Mouse (Mus musculus) small intestine, adult 2 months (tissue): ENCODE measurements around the gene Ptprk.

Experiments
- CTCF ChIP-seq: fragments of 200-500 bp; IDR thresholded peaks from 2 replicates; pipeline ENCODE4 v1.5.1; 2012; ENCODE audit warnings: low read depth, mild to moderate bottlenecking, control low read depth, inconsistent platforms, low read length, moderate library complexity, mixed read lengths; ENCODE audit not compliant: insufficient replicate concordance, insufficient read length; ENCODE audit errors: extremely low read depth
- POLR2A ChIP-seq: fragments of 200-500 bp; IDR thresholded peaks from 2 replicates; pipeline ENCODE4 v1.6.1; 2012; ENCODE audit warnings: low read depth, mild to moderate bottlenecking, control low read depth, inconsistent platforms, low read length, moderate library complexity

DNA sequence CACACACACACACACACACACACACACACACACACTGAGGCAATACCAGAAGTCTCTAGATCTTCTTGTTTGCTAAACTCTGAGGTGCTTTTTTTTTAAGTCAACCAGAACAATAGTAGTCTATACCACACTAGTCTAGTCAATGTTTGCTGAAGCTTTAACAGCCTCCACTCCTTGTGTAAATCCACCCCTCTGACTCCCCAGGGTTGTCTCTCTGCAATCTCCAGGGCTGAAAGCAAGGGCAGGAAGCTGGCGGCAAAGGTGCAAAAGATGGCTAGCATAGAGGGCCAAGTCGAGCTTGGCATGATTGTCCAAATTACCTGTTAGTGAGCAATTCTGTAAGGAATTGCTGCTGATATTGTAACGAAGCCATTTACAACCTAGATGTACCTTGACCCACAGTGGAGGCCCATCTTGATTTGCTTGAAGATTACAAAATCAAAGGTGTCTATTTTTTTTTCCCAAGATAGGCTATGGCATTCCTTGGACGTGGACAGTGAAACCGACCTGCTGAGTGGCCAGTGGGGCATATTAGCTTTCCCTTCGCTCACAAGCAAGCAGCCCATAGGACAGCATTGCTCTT, 44.3 kb downstream of the Ptprk start:
- TF ChIP-seq POLR2A (no peak), CTCF (no peak)
